Mouse (Mus musculus) ovary, postnatal 36 days (tissue): ENCODE results near the gene Napsa.

Source experiments
- DNase-seq: peaks from one replicate; pipeline ENCODE4 v3.0.0; 2022; ENCODE audit warnings: low spot score, mixed read lengths

The Napsa gene

DNA sequence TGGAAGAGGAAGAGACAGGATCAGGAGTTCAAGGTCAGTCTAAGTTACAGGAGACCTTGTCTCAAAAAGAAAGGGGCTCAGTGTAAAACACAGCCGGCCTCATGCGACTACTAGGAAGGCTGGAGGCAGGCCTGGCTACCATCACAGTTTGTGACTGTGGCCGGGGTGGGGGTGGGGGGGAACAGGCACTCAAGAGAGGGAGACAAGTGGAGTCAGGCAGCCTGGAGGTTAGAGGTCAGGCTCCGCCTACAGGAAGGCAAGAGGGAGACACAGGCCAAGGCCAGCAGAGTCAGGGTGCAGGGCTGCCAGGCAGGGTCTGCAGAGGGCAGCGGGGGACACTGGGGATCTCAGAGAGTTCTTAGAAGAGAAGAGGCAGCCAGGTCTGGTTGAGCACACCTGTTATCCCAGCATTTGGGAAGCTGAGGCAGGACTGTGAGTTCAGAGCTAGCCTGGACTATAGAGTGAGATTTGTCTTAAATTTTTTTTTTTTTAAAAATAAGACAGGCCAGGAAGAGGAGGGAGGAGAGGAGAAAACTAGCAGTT lies 24.9 kb downstream of the Napsa start:
- no peak for DNase-seq

DNA sequence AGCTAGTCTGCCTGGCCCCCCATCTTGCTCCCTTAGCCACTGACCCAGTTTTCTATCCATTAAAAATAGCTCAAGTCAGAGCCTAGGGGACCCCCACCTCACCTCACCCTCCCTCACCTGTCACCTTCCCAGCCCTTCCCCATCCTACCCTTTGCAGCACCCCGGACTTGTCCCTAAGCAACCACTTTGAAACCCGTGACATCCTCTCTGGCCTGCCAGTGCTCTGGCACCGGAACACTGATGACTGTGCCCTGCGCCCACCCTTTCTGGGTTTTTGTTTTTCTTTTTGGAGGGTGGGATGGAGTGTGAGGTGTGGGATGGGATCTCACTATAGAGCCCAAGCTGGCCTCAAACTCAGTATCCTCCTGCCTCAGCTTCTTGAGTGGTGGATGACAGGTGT lies 25.5 kb downstream of the Napsa start:
- no peak for DNase-seq

DNA sequence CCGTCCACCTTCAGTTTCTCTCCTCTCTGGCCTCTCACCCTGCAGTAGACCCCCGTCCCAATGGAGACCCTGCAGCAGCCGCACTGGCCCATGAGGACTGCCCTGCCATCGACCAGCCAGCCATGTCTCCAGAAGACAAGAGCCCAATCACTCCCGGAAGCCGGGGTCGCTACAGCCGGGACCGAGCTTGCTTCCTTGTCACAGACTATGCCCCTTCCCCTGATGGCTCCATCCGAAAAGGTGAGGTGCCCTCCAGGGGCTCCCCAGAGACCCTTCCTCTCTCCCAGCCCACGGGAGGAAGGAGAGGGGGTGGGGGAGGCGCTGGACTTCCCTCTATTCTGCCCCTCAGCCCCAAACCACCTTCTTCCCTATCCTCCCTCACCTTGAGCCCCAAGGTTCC lies 26.2 kb downstream of the Napsa start:
- DNase-seq, result no peak

DNA sequence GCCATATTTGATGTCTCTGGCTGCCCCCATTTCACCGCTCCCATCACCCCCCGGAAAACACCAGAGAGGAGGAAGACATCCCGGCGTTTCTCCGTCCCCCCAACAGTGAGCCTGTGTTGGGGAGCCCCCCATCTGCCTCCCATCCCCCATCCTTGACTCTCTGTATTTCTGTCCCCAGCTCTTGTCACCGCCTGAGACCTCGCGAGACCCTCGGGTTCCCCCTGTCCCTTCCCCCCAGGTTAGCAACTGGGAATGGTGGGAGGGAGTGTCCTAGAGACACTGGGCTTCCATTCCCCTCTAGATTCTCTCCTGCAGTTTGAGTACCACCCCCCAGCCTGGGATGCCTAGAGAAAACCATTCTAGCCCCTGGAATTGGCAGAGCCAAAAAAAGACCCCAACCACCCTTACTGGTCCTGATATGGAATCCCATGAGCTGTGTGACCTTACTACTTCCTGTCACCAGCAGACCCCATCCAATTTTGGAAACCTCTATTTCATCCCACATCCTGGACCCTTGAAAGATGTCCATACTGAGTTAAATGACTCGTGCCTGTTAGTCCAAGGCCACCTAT lies 28.6 kb downstream of the Napsa start:
- no peak for DNase-seq

DNA sequence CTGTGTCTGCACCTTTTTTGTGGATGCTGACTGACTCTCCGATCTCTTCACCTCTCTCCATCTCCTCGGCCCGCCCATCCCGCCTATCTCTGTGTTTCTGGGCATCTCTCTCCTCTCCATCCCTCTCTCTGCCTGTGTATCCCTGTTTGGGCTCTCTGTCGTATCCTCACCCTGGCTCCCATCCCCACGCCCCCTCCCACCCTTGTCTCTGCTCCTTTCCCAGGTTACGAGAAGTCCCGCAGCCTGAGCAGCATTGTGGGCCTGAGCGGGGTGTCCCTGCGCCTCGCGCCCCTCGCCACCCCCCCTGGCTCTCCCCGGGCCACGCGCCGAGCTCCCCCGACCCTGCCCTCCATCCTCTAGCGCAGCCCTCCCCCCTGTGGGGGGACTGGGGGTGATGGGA lies 29.5 kb downstream of the Napsa start:
- no peak for DNase-seq

DNA sequence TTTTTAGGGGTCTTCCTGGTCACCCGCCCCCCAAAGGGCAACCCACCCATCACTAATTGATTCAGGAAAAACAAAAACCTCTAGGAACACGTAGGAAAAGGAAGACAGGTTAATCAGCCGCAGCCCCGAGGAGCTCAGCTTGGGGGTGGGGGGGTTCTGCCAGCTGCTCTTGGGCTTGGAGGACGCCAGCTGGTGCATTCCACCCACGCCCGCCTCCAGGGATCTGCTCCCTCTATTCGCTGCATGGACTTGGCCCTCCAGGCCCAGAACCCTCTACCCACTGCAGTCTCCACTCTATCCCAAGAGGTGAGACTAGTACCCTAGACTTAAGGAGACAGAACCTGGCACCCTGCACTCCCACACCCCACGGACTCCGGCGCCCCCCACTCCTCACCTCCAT lies 30.3 kb downstream of the Napsa start:
- DNase-seq, result no peak

DNA sequence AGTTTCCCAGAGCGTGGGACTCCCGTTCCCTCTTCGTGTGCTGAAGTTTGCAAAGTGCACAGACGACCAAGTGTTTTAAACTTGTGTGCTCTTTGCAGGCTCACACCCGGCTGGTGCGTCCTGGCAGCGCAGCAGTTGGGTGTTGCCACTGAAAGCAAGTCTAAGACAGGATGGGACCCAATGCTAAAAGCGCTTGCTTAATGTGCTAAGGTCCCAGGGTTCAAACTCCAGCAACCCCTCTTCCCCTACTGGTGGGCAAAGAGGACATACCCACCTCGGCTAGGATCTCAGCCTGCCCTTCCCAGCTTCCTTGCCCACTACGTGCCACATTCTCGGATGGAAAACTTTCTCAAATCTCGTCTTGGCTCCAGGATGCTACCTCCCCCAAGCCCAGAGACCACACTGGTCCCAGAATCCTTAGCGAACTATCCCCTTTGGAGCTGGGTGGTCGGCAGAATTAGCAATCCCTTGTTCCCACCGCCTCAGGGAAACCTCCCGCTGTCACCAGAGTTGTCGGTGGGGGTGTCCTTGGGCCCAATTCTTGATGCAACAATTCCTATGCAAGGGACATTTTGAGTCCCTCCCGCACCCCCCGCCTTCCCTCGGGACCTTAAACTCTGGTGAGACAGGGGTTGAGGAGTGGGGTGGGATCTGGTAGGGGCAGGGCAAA lies 31.1 kb downstream of the Napsa start:
- no peak for DNase-seq

DNA sequence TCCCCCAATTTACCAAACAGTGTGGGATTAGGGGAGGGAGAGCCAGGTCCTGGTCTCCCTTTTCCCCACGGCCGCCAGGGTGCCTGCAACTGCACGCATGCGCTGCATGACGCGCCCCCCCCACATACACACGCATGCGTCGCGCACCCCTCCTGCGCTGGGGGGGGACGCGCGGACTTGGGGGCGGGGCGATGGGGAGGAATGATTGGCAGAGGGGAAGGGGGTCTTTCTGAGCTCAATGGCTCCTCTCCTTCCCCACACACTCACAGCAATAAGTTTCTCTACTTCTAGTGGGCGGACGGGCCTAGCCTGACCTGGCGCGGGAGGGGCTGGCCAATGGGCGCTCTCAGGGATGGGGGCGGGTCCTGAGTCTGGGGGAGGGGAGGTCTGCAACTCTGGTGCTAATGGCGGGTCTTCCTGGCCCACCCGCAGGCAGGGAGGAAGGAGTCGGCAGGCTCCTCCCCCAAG lies 32.0 kb downstream of the Napsa start:
- no peak for DNase-seq

DNA sequence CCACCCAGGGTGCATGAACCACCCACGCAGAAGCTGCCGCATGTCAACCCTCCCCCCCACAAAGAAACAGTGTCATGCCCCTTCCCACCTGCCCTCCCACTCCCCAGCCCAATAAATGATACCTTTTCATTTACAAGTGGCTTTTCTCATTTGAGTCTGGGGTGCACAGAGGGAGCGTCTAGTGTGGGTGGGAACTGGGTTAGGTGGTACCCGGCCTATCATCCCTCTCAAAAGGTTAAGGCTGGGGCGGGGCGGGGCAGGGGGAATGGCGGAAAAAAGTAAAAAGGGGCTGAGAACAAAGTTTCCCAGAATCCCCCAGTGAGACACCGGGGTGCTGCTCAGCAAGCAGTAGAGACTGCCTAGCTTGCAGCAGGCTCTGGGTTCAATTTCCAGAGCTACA lies 32.4 kb downstream of the Napsa start:
- no peak for DNase-seq

DNA sequence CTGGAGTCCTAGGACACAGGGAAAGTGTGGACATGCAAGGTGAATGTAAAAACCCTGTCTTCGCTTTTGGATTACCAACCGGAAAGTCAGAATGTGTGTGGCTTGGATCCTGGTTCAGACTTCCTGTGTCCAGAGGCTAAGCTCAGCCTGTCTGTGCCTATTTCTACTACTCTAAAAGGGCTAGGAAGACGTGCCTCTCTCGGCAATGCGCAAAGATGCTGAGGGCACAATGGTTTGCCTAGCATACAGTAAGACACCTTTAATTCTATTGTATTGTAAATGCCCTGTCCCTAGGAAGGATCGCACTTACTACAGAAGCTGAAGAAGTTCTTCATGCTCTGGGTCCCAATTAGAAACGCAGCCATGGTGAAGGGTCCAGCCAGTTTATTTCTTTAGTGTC lies 33.3 kb downstream of the Napsa start:
- no peak for DNase-seq

DNA sequence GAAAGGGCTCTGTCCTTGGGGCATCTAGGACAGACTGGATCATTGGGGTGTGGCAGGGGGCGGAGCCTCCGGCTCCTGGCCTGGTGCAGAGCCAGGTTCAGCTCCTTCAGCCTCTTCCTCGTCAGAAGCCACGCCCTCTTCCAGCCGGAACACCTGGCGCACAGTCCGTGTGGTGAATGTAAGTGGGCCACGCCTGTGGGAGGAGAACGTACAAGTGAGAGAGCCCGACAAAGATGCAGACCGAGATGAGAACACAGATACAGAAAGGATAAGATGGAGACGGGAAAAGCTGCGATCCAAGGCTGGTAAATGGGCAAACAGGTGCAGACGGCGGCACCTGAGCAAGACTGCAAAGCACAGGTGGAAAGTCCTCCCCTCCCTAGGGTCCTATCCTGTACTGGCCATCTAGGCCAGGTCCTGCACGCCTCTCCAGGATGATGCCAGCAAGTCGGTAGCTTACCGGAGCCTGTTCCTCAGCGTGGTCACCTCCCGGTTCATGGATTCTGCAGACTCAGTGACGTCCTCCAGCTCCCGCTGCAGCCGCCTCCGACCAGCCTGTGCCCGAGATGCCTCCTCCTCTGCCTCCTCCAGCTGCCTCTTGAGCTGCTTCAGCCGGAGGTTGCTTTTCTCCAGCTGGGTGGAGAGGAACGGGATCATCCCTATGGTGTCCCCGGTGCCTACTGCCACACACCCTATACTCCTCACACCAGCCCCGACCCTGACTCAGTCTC lies 34.2 kb downstream of the Napsa start:
- no peak for DNase-seq

DNA sequence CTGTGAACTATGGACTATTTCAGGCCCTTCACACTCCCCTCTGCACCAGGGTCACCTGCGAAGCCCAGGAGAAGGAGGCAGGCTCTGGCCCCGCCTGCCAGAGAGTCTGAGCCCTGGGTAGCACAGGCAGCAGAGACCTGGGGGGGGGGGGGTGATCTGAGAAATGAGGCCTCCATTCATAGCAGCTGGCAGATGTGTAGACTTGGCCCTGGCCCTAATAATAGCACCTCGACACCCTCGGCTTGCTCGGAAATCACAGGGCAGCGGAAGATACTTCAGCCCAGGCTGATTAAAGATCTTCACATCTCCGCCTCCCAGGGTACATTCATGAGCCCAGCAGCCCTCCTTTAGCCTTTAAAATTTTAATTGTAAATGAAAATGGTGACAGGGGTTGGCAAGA lies 40.0 kb downstream of the Napsa start:
- no peak for DNase-seq

DNA sequence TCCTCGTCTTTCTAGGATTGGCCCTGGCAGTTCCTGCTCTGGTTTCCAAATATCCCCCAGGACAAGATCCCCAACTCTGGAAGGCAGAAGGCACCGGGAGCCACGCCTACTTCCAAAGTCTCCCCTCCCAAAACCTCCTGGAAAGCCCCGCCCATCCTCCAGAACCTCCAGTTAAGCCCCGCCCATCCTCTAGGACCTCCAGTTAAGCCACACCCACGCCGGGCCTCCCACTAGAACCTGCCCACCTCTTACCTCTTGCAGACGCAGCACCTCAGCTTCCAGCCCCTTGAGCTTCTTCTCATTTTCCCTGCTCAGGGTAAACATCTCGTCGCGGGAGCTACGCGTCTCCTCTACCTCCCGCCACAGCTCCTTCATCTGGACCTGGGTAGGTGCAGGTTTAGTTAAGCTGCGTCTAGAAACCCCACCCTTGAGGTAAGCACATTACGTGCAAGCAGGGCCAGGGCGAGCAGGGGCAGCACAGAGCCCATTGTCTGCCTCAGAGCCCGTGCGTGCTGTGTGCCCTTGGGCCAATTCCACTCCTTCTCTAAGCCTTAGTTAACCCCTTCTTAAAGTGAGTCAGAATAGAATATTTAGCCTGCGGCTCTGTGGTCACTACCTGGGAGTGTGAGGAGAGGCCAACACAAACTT lies 42.0 kb downstream of the Napsa start:
- no peak for DNase-seq

DNA sequence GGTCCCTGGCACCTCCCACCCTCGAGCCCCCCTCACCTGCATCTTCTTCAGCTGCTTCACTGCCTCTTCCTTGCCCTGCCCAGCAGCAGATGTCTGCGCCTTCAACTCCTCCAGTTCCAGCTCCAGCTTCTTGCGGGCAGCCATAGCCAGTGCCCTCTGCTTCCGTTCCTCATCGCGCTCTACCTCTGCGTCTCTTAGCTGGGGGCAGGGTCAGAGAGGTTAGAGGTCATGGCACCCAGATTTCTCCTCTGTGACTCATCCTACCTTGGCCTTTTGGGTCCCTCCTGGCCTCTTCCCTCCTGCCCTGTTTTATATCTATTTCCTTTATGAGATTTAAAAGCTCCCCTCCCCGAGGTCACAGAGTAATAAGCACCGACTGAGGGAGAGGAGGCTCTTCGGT lies 43.1 kb downstream of the Napsa start:
- no peak for DNase-seq

DNA sequence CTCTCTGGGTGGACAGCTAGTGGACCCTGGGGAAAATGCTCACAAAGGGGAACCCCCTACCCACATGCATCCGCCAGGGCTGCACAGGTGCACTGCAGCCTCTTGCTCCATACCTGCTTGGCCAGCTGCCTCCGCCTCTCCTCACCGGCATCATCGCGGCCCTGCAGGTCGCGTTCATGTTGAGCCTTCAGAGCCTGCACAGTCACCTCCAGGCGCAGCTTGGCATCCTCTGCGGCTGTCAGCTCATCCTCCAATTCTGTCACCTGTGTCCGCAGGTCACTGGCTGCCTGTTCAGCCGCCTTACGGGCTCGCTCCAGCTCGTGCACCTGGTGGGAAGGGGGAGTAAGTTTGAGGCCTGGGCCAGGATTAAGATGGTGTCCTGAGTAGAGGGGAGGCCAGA lies 43.8 kb downstream of the Napsa start:
- no peak for DNase-seq

DNA sequence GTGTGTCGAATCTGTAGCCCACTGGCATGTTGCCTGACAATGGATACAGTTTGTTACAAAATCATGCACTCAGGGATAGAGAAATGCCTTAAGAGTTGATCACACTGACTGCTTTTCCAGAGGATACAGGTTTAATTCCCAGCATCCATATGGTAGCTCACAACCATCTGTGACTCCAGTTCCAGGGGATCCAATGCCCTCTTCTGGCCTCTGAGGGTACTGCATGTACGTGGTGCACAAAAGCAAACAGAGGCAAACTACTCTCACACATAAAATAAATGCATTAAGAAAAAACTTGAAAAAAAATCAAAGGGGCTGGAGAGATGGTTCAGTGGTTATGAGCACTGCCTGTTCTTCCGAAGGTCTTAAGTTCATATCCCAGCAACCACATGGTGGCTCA lies 44.9 kb downstream of the Napsa start:
- no peak for DNase-seq

DNA sequence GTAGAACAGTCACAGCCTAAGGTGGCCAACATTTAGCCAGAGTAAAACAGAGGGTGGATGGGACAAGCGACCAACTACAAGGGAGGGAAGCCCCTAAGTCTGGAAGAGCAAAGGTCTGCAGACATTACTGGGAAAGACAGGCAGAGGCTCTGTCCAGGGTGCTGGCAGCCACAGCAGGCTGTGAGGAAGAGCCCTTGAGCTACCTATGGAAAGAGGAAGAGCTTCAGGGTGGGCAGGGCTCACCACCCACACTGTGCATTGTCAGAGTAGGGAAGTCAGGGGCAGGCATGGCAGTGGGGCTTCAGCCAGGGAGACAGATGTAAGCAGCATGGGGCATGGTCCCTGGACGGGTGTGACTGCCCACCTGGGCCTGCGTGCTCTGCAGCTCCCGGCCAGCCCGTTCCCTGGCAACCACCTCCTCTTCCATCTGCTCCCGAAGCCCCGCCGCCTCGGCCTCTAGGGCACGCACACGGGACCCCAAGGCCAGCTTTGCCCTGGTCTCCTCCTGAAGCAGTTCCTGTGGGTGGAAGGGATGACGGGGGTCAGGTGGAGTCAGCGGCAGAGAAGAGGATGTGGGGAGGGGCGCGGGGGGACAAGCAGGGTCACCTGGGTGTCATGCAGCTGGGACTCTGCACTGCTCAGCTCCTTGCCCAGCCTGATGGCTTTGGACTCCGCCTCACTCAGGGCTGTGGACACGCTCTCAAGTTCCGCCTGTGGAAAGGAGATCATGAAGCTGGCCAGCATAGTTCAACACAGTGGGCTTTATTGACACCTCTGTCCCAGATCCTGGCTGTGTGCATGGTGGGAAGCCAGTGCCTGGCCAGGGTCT lies 51.7 kb downstream of the Napsa start:
- DNase-seq, result no peak

DNA sequence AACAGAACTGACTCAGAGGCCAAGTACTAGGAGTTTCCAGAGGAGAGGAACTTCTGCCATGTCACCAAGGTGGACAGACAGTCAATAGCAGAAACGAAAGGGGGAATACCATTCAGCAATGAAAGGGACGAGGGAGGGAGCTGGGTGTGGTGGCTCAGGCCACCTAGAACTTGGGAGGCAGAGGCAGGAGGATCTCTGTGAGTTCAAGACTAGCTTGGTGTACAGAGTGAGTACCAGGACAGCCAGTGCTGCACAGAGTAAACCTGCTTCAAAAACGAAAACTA lies 52.3 kb downstream of the Napsa start:
- no peak for DNase-seq

DNA sequence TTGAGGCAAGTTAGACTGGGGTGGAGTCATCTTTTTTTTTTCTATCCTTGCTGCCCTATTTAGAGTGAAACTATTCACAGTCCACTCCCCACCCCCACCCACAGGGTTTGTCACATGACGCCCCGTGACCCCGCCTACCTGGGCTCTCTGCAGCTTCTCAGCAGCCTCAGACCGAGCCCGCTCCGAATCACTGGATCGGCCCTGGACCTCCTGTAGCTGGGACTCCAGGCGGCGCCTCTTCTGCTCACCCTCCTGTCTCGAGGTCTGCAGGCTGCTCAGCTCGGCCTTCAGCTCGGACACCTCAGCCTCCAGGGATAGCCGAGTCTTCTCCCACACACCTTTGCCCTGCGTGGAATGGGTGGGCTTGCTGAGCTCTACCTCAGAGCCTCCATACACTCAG lies 52.6 kb downstream of the Napsa start:
- no peak for DNase-seq

DNA sequence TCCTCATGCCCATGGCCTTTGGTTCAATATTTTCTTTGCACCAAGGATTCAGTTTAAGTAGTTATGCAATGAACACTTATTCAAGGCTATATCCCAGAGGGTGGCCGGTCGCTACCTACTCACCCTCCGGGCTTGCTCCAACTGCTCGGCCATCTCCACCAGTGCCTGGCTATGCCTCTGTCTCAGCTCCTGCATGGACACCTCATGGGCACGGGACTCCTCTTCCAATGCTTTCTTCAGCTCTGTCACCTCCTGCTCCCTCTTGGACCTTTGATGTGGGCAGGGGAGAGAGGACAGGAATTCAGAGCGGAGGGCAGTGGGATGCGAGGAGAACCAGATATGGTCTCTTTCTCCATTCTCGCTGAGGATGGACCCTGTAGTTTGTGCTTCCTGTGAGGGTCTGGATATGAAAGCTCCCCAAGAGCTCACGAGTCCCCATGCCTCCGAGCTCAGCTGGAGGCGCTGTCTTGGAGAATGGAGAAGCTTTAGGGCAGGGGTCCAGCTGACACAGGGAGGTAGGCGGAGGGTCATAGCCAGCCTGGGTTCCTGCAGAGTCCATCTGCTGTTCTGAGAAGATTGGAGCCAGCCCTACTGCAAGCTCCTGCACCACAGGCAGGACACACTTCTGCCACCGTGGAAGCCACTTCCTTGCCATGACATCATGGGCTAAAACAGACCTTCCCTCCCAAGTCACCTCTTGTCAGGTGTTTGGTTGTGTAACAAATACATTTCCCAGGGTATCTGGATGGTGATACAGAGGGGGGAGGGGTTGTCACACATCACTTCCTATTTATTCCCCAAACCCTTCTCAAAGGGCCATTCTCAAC lies 53.3 kb downstream of the Napsa start:
- DNase-seq, result no peak

DNA sequence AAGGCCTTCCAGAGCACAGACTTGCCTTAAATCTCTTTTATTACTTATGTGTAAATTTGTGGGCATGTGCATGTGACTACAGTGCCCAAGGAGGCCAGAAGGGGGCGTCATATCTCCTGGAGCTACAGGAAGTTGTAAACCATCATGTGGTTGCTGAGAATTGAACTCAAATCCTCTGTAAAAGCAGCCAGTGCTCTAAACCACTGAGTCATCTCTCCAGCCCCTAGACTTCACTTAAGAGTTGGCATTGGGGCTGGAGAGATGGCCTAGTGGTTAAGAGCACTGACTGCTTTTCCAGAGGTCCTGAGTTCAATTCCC lies 53.8 kb downstream of the Napsa start:
- DNase-seq, result no peak
